Mouse (Mus musculus) layer of hippocampus, adult 9-10 months (tissue): ENCODE data around the gene Gm43518.

Experiments
- DNase-seq: peaks from one replicate; pipeline ENCODE4 v3.0.0; 2022; ENCODE audit warnings: low spot score

Gm43518 gene

GRCm38 (mm10) chr5:123933957-123934591 lies 6.9 kb downstream of the Gm43518 start:
- no peak for DNase-seq

GRCm38 (mm10) chr5:123935931-123936330 lies 8.7 kb downstream of the Gm43518 start:
- DNase-seq = no peak

GRCm38 (mm10) chr5:123938479-123938878 lies 11.3 kb downstream of the Gm43518 start:
- no peak for DNase-seq

GRCm38 (mm10) chr5:123946546-123946945 lies 19.3 kb downstream of the Gm43518 start:
- DNase-seq = no peak

- DNase-seq = peak; percentile 79
Measured at GRCm38 (mm10) chr5:123947041-123947761, 20.0 kb downstream of the Gm43518 start.

- no peak for DNase-seq
Measured at GRCm38 (mm10) chr5:123952365-123953045, 25.3 kb downstream of the Gm43518 start.

- no peak for DNase-seq
Measured at GRCm38 (mm10) chr5:123957213-123957612, 30.0 kb downstream of the Gm43518 start.

- DNase-seq = no peak
Measured at GRCm38 (mm10) chr5:123959018-123959417, 31.8 kb downstream of the Gm43518 start.

GRCm38 (mm10) chr5:123960129-123960528 lies 32.9 kb downstream of the Gm43518 start:
- no peak for DNase-seq

- no peak for DNase-seq
Measured at GRCm38 (mm10) chr5:123961046-123961445, 33.8 kb downstream of the Gm43518 start.

GRCm38 (mm10) chr5:123964208-123964607 lies 37.0 kb downstream of the Gm43518 start:
- DNase-seq = no peak

GRCm38 (mm10) chr5:123966759-123967158 lies 39.5 kb downstream of the Gm43518 start:
- DNase-seq = no peak

GRCm38 (mm10) chr5:123968468-123968867 lies 41.2 kb downstream of the Gm43518 start:
- no peak for DNase-seq

GRCm38 (mm10) chr5:123969216-123969615 lies 42.0 kb downstream of the Gm43518 start:
- no peak for DNase-seq

GRCm38 (mm10) chr5:123970576-123970975 lies 43.4 kb downstream of the Gm43518 start:
- DNase-seq = no peak

- DNase-seq = no peak
Measured at GRCm38 (mm10) chr5:123972453-123972852, 45.2 kb downstream of the Gm43518 start.

GRCm38 (mm10) chr5:123973299-123974178 lies 46.3 kb downstream of the Gm43518 start, which contains the start of gene Hip1r:
Hip1r (plus strand) TSS chr5:123973628.
- no peak for DNase-seq

GRCm38 (mm10) chr5:123974179-123974485 lies 46.9 kb downstream of the Gm43518 start:
- DNase-seq = no peak

- no peak for DNase-seq
Measured at GRCm38 (mm10) chr5:123974616-123975111, 47.4 kb downstream of the Gm43518 start.

GRCm38 (mm10) chr5:123975668-123976180 lies 48.5 kb downstream of the Gm43518 start:
- DNase-seq = no peak

- DNase-seq = no peak
Measured at GRCm38 (mm10) chr5:123977231-123977630, 50.0 kb downstream of the Gm43518 start.

- DNase-seq = no peak
Measured at GRCm38 (mm10) chr5:123978131-123978530, 50.9 kb downstream of the Gm43518 start.
